Mouse (Mus musculus): ENCODE data around the gene Far2.

The Far2 gene

GRCm38 (mm10) chr6:148193972-148194701 is 147.1 kb downstream of the Far2 start:
- TF ChIP-seq GATA4 (IDR thresholded peaks at IDR 0.05; ENCODE audit: insufficient replicate concordance, low read length), result peak; percentile 88

- TF ChIP-seq GATA4 (IDR thresholded peaks at IDR 0.05; ENCODE audit: insufficient replicate concordance, low read length), result no peak
These were observed 152.1 kb downstream of the Far2 start for GRCm38 (mm10) chr6:148199177-148199576.

- no peak for TF ChIP-seq GATA4 (IDR thresholded peaks at IDR 0.05; ENCODE audit: insufficient replicate concordance, low read length)
These were observed 152.7 kb downstream of the Far2 start for GRCm38 (mm10) chr6:148199729-148200128.

GRCm38 (mm10) chr6:148205134-148205533 is 158.1 kb downstream of the Far2 start:
- TF ChIP-seq GATA4 (IDR thresholded peaks at IDR 0.05; ENCODE audit: insufficient replicate concordance, low read length), result no peak

- TF ChIP-seq GATA4 (IDR thresholded peaks at IDR 0.05; ENCODE audit: insufficient replicate concordance, low read length), result no peak
These were observed 160.5 kb downstream of the Far2 start for GRCm38 (mm10) chr6:148207522-148207921.

GRCm38 (mm10) chr6:148211391-148211876 is 164.4 kb downstream of the Far2 start:
- TF ChIP-seq GATA4 (IDR thresholded peaks at IDR 0.05; ENCODE audit: insufficient replicate concordance, low read length), result no peak

- peak; percentile 45; the same call in 1 of the 2 replicates for TF ChIP-seq GATA4 (IDR thresholded peaks at IDR 0.05; ENCODE audit: insufficient replicate concordance, low read length)
These were observed 165.0 kb downstream of the Far2 start, which contains the start of gene Ergic2 for GRCm38 (mm10) chr6:148211897-148212680. TSS of gene Ergic2 (minus strand) at chr6:148212374.

- TF ChIP-seq GATA4 (IDR thresholded peaks at IDR 0.05; ENCODE audit: insufficient replicate concordance, low read length), result no peak
These were observed 167.7 kb downstream of the Far2 start for GRCm38 (mm10) chr6:148214765-148215164.

GRCm38 (mm10) chr6:148216752-148217151 is 169.7 kb downstream of the Far2 start:
- TF ChIP-seq GATA4 (IDR thresholded peaks at IDR 0.05; ENCODE audit: insufficient replicate concordance, low read length), result no peak

- no peak for TF ChIP-seq GATA4 (IDR thresholded peaks at IDR 0.05; ENCODE audit: insufficient replicate concordance, low read length)
These were observed 171.4 kb downstream of the Far2 start for GRCm38 (mm10) chr6:148218235-148219076.

- TF ChIP-seq GATA4 (IDR thresholded peaks at IDR 0.05; ENCODE audit: insufficient replicate concordance, low read length), result no peak
These were observed 175.6 kb downstream of the Far2 start for GRCm38 (mm10) chr6:148222686-148223085.

- no peak for TF ChIP-seq GATA4 (IDR thresholded peaks at IDR 0.05; ENCODE audit: insufficient replicate concordance, low read length)
These were observed 180.5 kb downstream of the Far2 start for GRCm38 (mm10) chr6:148227542-148227941.

Measured in liver, adult (tissue).